Mouse (Mus musculus): ENCODE data around the gene Gm609. TPM values are rescaled to one million over a fixed set of nuclear protein-coding genes. Genes with fewer than 3 reads are reported as not detected.

Gene Gm609
- total and polyA plus RNA-seq, 2 experiments from 2014 or later, result not detected

DNA sequence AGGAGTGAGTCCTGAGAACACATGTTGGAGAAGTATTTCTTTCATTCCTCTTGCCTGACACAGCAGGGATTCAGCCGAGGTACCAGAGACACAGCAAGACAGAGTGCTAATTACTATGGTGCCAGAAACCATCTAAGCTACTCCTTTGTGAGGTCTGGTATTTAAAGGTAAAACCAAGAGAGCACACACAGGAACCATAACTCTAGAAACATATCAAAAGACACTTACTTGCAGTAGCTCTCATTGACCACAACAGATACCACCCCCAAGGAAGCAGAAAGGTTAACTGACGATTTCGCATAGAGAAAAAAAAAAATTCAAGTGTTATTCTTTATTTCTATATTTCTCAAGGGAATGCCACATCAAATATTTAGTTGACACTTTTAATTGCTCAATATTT lies 111.0 kb downstream of the Gm609 start:
- no peak overlapping the region for H3K4me2 ChIP-seq (ENCODE audit: low read depth, low read length)
- WGBS, result 80% methylated on average over 3 of the region's 3 CpGs
- TF ChIP-seq CTCF (IDR thresholded peaks at IDR 0.05; ENCODE audit: low read depth), result no peak
- no peak overlapping the region for H3K27ac ChIP-seq
- no peak overlapping the region for H3K9ac ChIP-seq (replicated peaks; ENCODE audit: low read length)
- ATAC-seq, result no peak
- H3K36me3 ChIP-seq (ENCODE audit: insufficient read depth, low read length), result peaks cover 13% of the 10 kb centered on the region; the same call in 1 of the 2 replicates
- DNase-seq (ENCODE audit: low spot score), result no peak
- H3K4me3 ChIP-seq (ENCODE audit: low read length), result no peak overlapping the region
- no peaks in the 10 kb centered on the region for H3K4me1 ChIP-seq (ENCODE audit: insufficient read depth, low read length)
- H3K9me3 ChIP-seq (ENCODE audit: low read length), result no peaks in the 10 kb centered on the region
- H3K27me3 ChIP-seq (ENCODE audit: insufficient read depth, low read length), result no peaks in the 10 kb centered on the region

DNA sequence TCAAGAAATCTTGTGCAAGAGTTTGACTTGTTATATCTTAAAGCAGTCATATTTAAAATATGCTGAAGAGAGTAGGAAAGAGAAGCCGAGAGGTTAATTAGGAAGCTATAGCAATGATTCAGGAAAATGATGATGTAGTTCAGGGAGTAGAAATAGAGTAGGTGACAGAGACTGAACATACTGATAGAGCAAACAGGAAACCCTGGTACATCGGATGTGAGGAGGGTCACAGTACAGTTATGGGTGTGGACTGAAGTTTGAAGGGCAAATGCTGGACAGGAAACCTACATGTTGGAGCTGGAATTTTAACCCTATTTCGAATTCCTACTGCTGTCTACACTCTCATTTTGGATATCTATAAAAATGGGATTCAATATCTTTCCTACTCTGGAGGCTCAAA lies 113.8 kb downstream of the Gm609 start:
- peaks cover 13% of the 10 kb centered on the region; the same call in 1 of the 2 replicates for H3K36me3 ChIP-seq (ENCODE audit: insufficient read depth, low read length)
- TF ChIP-seq CTCF (IDR thresholded peaks at IDR 0.05; ENCODE audit: low read depth), result no peak
- no peaks in the 10 kb centered on the region for H3K27me3 ChIP-seq (ENCODE audit: insufficient read depth, low read length)
- H3K9ac ChIP-seq (replicated peaks; ENCODE audit: low read length), result no peak overlapping the region
- no peak overlapping the region for H3K4me2 ChIP-seq (ENCODE audit: low read depth, low read length)
- no peak for DNase-seq (ENCODE audit: low spot score)
- no peak overlapping the region for H3K4me3 ChIP-seq (ENCODE audit: low read length)
- H3K27ac ChIP-seq, result no peak overlapping the region
- H3K9me3 ChIP-seq (ENCODE audit: low read length), result no peaks in the 10 kb centered on the region
- H3K4me1 ChIP-seq (ENCODE audit: insufficient read depth, low read length), result no peaks in the 10 kb centered on the region; the same call in 1 of the 2 replicates
- 82% methylated on average over 3 of the region's 3 CpGs for WGBS
- no peak for ATAC-seq

DNA sequence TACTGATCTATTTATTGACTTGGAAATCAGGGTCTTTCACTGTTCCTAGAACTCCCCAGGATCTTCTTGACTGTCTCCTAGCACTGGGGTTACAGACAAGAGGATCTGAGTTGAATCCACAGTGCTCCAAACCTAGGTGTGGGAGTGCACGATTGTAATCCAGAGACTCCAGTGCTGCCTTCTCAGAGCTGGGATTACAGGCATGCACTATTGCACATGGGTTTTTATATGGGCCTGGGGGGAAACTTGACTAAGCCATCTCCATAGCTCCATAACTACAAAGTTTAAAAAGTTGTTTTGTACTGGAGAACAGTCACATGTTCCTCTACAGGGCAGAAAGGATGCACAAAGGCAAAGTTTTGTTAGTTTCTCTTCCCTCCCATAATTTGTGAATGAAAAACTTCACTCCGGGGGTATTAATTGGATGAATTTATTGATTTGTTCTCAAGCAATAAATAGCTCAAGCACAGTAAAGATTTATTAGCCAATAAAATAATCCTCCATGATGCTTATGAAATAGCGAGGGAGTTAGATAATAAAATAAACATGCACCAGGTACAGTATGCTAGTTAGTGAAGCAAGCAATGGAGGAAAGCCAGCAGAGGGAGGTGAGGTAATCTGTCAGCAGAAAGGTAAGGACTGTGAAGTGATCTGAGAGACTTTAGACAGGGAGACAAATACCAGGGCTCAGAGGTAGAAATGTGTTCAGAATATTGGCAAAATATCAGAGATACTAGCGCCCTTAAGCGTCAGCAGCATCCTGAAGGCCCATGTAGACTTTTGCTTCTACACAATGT lies 114.4 kb downstream of the Gm609 start:
- Histone ChIP-seq H3K4me1 (ENCODE audit: insufficient read depth, low read length) (no peaks in the 10 kb centered on the region; the same call in 1 of the 2 replicates), H3K36me3 (ENCODE audit: insufficient read depth, low read length) (peaks cover 13% of the 10 kb centered on the region; the same call in 1 of the 2 replicates), H3K9ac (replicated peaks; ENCODE audit: low read length) (no peak overlapping the region), H3K4me2 (ENCODE audit: low read depth, low read length) (no peak overlapping the region), H3K27me3 (ENCODE audit: insufficient read depth, low read length) (no peaks in the 10 kb centered on the region), H3K27ac (no peak overlapping the region), H3K9me3 (ENCODE audit: low read length) (no peaks in the 10 kb centered on the region), H3K4me3 (ENCODE audit: low read length) (no peak overlapping the region)
- DNase-seq (ENCODE audit: low spot score) (no peak), ATAC-seq (no peak)
- 93% methylated on average over 5 of the region's 5 CpGs for WGBS
- no peak for TF ChIP-seq CTCF (IDR thresholded peaks at IDR 0.05; ENCODE audit: low read depth)

DNA sequence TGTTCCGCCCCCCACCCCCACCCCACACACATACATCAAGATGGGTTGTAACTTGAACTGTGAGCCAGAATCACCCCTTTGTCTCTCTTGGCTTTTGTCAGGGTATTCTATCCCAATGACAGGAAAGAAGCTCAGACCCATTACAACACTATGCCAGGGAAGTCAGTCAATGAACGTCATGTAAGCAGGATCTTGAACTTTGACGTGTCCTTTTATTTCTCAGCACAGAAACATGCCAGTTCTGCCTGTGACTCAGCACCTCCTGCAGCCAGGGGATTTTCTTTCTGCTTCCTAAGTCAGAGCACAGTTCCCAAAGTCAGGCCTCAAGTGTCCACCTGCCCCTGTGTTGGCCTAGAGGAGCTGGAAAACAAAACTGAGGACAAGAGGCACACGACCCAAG lies 115.4 kb downstream of the Gm609 start:
- Histone ChIP-seq H3K9me3 (ENCODE audit: low read length) (no peaks in the 10 kb centered on the region), H3K4me1 (ENCODE audit: insufficient read depth, low read length) (no peaks in the 10 kb centered on the region; the same call in 1 of the 2 replicates), H3K36me3 (ENCODE audit: insufficient read depth, low read length) (peaks cover 6% of the 10 kb centered on the region; the same call in 1 of the 2 replicates), H3K27ac (no peak overlapping the region), H3K9ac (replicated peaks; ENCODE audit: low read length) (no peak overlapping the region), H3K27me3 (ENCODE audit: insufficient read depth, low read length) (no peaks in the 10 kb centered on the region), H3K4me3 (ENCODE audit: low read length) (no peak overlapping the region), H3K4me2 (ENCODE audit: low read depth, low read length) (no peak overlapping the region)
- ATAC-seq, result no peak
- no peak for TF ChIP-seq CTCF (IDR thresholded peaks at IDR 0.05; ENCODE audit: low read depth)
- WGBS, result 86% methylated on average over 4 of the region's 4 CpGs
- no peak for DNase-seq (ENCODE audit: low spot score)

DNA sequence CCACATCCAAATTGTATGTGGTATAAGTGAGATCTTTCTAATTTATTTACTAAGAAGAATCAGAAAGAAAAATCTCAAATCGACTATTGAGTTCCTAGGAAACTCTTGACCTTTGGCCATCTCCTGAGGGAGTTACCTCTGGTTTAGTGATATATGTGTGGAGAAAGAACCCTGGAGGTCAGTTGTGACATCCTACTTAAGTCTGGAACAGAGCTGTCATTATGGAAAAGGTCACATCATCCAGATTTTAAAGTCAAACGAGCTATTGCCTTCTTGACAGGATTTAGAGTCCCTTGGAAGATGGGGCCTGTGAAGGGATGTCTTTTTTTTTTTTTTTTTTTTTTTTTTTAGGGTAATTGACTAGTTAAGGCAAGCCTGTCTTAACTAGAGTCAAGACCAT lies 116.0 kb downstream of the Gm609 start:
- H3K27ac ChIP-seq, result no peak overlapping the region
- no peak for ATAC-seq
- no peak for DNase-seq (ENCODE audit: low spot score)
- H3K4me1 ChIP-seq (ENCODE audit: insufficient read depth, low read length), result no peaks in the 10 kb centered on the region; the same call in 1 of the 2 replicates
- H3K9me3 ChIP-seq (ENCODE audit: low read length), result no peaks in the 10 kb centered on the region
- no peak overlapping the region for H3K4me3 ChIP-seq (ENCODE audit: low read length)
- no peaks in the 10 kb centered on the region for H3K27me3 ChIP-seq (ENCODE audit: insufficient read depth, low read length)
- H3K36me3 ChIP-seq (ENCODE audit: insufficient read depth, low read length), result peaks cover 6% of the 10 kb centered on the region; the same call in 1 of the 2 replicates
- H3K9ac ChIP-seq (replicated peaks; ENCODE audit: low read length), result no peak overlapping the region
- no peak overlapping the region for H3K4me2 ChIP-seq (ENCODE audit: low read depth, low read length)
- TF ChIP-seq CTCF (IDR thresholded peaks at IDR 0.05; ENCODE audit: low read depth), result no peak
- WGBS, result 70% methylated on average over 2 of the region's 2 CpGs

DNA sequence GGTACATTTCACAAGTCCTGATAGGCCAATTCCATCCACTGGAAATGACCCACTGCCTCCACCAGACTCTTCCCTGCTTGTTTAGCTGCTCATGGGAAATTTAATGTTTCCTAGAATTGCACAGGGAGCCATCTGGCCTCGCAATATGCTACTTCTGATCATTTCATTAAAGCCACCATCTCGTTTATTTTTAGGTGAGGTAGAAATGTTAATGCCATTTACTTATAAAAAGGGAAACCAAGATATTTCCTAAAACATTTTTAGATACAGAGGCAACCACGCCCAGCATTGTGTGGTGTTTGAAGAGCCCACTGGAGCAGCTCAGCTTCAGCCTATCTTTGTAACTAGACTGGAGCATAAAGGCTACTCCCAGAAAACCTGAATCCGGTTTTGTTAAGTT lies 116.5 kb downstream of the Gm609 start:
- Histone ChIP-seq H3K36me3 (ENCODE audit: insufficient read depth, low read length) (0 out of 2 replicates have a peak, but pooled peaks cover under 1% of the 10 kb centered on the region), H3K4me2 (ENCODE audit: low read depth, low read length) (no peak overlapping the region), H3K4me1 (ENCODE audit: insufficient read depth, low read length) (no peaks in the 10 kb centered on the region; the same call in 1 of the 2 replicates), H3K9ac (replicated peaks; ENCODE audit: low read length) (no peak overlapping the region), H3K4me3 (ENCODE audit: low read length) (no peak overlapping the region), H3K9me3 (ENCODE audit: low read length) (no peaks in the 10 kb centered on the region), H3K27ac (no peak overlapping the region), H3K27me3 (ENCODE audit: insufficient read depth, low read length) (no peaks in the 10 kb centered on the region)
- no peak for TF ChIP-seq CTCF (IDR thresholded peaks at IDR 0.05; ENCODE audit: low read depth)
- 78% methylated on average over 4 of the region's 4 CpGs for WGBS
- DNase-seq (ENCODE audit: low spot score) (no peak), ATAC-seq (no peak)
